Mouse (Mus musculus) ES-E14 (cell line): Measurements from ENCODE around the gene Sdk2.

ENCODE experiments used
- HCFC1 ChIP-seq: IDR thresholded peaks from 2 replicates; pipeline ENCODE4 v1.6.1; 2012; ENCODE audit warnings: low read length, inconsistent platforms, borderline replicate concordance; ENCODE audit not compliant: insufficient read depth
- MAFK ChIP-seq: IDR thresholded peaks from 2 replicates; pipeline ENCODE4 v1.6.1; 2014; ENCODE audit warnings: mild to moderate bottlenecking, low read depth, low read length, inconsistent platforms; ENCODE audit not compliant: insufficient read depth
- ZC3H11A ChIP-seq: IDR thresholded peaks from 2 replicates; pipeline ENCODE4 v1.6.1; 2012; ENCODE audit warnings: low read depth, mild to moderate bottlenecking, inconsistent platforms, low read length, borderline replicate concordance

DNA sequence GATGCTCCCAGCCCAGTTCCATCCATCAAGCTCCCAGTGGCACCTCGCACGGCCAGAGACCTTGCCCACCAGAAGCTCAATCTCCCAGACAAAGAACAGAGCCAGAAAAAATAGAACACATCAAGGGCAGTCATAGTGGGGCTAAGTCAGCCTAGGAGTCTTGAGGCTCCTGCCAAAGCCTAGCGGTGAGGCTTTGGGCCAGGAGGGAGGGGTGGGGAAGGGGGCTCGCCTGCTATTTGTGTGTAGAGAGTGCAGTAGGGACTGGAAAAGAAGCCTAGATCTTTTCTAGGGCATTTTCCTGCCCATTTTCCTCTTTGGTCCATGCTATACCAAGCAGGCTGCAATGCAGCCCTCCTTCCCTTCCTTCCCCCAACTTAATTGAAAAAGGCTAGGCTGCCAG, 76.8 kb downstream of the Sdk2 start:
- TF ChIP-seq MAFK: no peak
- no peak for TF ChIP-seq HCFC1
- TF ChIP-seq ZC3H11A: no peak
